Mouse (Mus musculus) neural tube, embryonic 13.5 days (tissue): Measurements from ENCODE around the gene Ifitm1. TPM values are rescaled to one million over a fixed set of nuclear protein-coding genes. Genes with fewer than 3 reads are reported as not detected.

Experiments
- ATAC-seq: fragments of 200-750 bp; cut with Nextera tagmentation; 2 replicates; pipeline ENCODE4 v1.8.0; 2017; ENCODE audit warnings: low read depth, mild to moderate bottlenecking, moderate TSS enrichment, moderate library complexity
- H3K27ac ChIP-seq: fragments of 300-500 bp; sonication (generic); replicated peaks from 2 replicates; pipeline ENCODE4 v1.5.1; 2015; ENCODE audit warnings: moderate library complexity, mild to moderate bottlenecking, inconsistent platforms
- H3K27me3 ChIP-seq: fragments of 300-500 bp; sonication (generic); 2 replicates; pipeline ENCODE4 v1.6.1; 2015; ENCODE audit warnings: mild to moderate bottlenecking, inconsistent platforms
- H3K36me3 ChIP-seq: fragments of 300-500 bp; sonication (generic); 2 replicates; pipeline ENCODE4 v1.6.1; 2015; ENCODE audit warnings: mild to moderate bottlenecking, inconsistent platforms
- H3K4me1 ChIP-seq: fragments of 300-500 bp; sonication (generic); replicated peaks from 2 replicates; pipeline ENCODE4 v1.6.1; 2015; ENCODE audit warnings: inconsistent platforms
- H3K4me2 ChIP-seq: fragments of 300-500 bp; sonication (generic); 2 replicates; pipeline ENCODE4 v1.6.1; 2015; ENCODE audit warnings: inconsistent platforms, mild to moderate bottlenecking, moderate library complexity
- H3K4me3 ChIP-seq: fragments of 300-500 bp; sonication (generic); 2 replicates; pipeline ENCODE4 v1.5.1; 2015; ENCODE audit warnings: mild to moderate bottlenecking, inconsistent platforms
- H3K9ac ChIP-seq: fragments of 300-500 bp; sonication (generic); 2 replicates; pipeline ENCODE4 v1.6.1; 2015; ENCODE audit warnings: moderate library complexity, mild to moderate bottlenecking, inconsistent platforms
- H3K9me3 ChIP-seq: fragments of 300-500 bp; sonication (generic); 2 replicates; pipeline ENCODE4 v1.6.1; 2016; ENCODE audit warnings: inconsistent platforms
- WGBS: fragments of 180-500 bp; shearing (Covaris S2); methylation state at CpG from one replicate; pipeline ENCODE4 v1.1.7; 2015; 5-methylcytosine and 5-hydroxymethylcytosine counted together
- polyA plus RNA-seq: library from polyadenylated mRNA; unstranded; fragments of >200 nt; fragmentation: Nextera tagmentation; extraction: Ambion mirVana; gene quantifications from 2 replicates; pipeline ENCODE4 v1.2.1, GENCODE M21; 2015

Ifitm1 gene
- polyA plus RNA-seq, 1 experiment from 2014 or later, result 20.3 TPM

- Histone ChIP-seq H3K4me2 (no peak overlapping the region), H3K9ac (no peak overlapping the region), H3K4me1 (no peaks in the 10 kb centered on the region), H3K4me3 (no peak overlapping the region), H3K36me3 (no peaks in the 10 kb centered on the region), H3K27ac (no peak overlapping the region), H3K27me3 (no peaks in the 10 kb centered on the region), H3K9me3 (no peaks in the 10 kb centered on the region)
- WGBS, result 78% methylated on average over 4 of the region's 4 CpGs
- no peak for ATAC-seq
These were observed 22.0 kb downstream of the Ifitm1 start for GRCm38 (mm10) chr7:140989022-140989421.

GRCm38 (mm10) chr7:140990185-140990584, 23.2 kb downstream of the Ifitm1 start:
- H3K36me3 ChIP-seq, result no peaks in the 10 kb centered on the region
- H3K27ac ChIP-seq, result no peak overlapping the region
- WGBS, result 79% methylated on average over 6 of the region's 6 CpGs
- no peaks in the 10 kb centered on the region for H3K9me3 ChIP-seq
- H3K27me3 ChIP-seq, result no peaks in the 10 kb centered on the region
- no peak overlapping the region for H3K4me3 ChIP-seq
- no peak overlapping the region for H3K9ac ChIP-seq
- H3K4me2 ChIP-seq, result no peak overlapping the region
- no peaks in the 10 kb centered on the region for H3K4me1 ChIP-seq
- no peak for ATAC-seq

- Histone ChIP-seq H3K9ac (no peak overlapping the region), H3K4me3 (no peak overlapping the region), H3K9me3 (no peaks in the 10 kb centered on the region), H3K4me2 (no peak overlapping the region), H3K27me3 (no peaks in the 10 kb centered on the region), H3K27ac (no peak overlapping the region), H3K36me3 (no peaks in the 10 kb centered on the region), H3K4me1 (no peaks in the 10 kb centered on the region)
- WGBS, result 81% methylated on average over 5 of the region's 5 CpGs
- no peak for ATAC-seq
These were observed 23.6 kb downstream of the Ifitm1 start for GRCm38 (mm10) chr7:140990622-140991021.

GRCm38 (mm10) chr7:140991117-140991689, 24.2 kb downstream of the Ifitm1 start:
- 84% methylated on average over 14 of the region's 14 CpGs for WGBS
- H3K27me3 ChIP-seq, result no peaks in the 10 kb centered on the region
- no peaks in the 10 kb centered on the region for H3K36me3 ChIP-seq
- no peak overlapping the region for H3K9ac ChIP-seq
- H3K27ac ChIP-seq, result no peak overlapping the region
- H3K4me3 ChIP-seq, result no peak overlapping the region
- no peak for ATAC-seq
- H3K9me3 ChIP-seq, result no peaks in the 10 kb centered on the region
- H3K4me2 ChIP-seq, result no peak overlapping the region
- no peaks in the 10 kb centered on the region for H3K4me1 ChIP-seq

- H3K9me3 ChIP-seq, result no peaks in the 10 kb centered on the region
- no peaks in the 10 kb centered on the region for H3K36me3 ChIP-seq
- no peaks in the 10 kb centered on the region for H3K4me1 ChIP-seq
- H3K27ac ChIP-seq, result no peak overlapping the region
- no peak overlapping the region for H3K9ac ChIP-seq
- H3K4me3 ChIP-seq, result no peak overlapping the region
- no peaks in the 10 kb centered on the region for H3K27me3 ChIP-seq
- H3K4me2 ChIP-seq, result no peak overlapping the region
- 58% methylated on average over 1 of the region's 1 CpGs for WGBS
- no peak for ATAC-seq
These were observed 30.8 kb downstream of the Ifitm1 start for GRCm38 (mm10) chr7:140997817-140998216.

GRCm38 (mm10) chr7:140998853-140999700, 32.1 kb downstream of the Ifitm1 start:
- no peak overlapping the region for H3K4me3 ChIP-seq
- H3K36me3 ChIP-seq, result no peaks in the 10 kb centered on the region
- 91% methylated on average over 11 of the region's 11 CpGs for WGBS
- H3K4me2 ChIP-seq, result no peak overlapping the region
- H3K27ac ChIP-seq, result no peak overlapping the region
- no peak for ATAC-seq
- H3K9ac ChIP-seq, result no peak overlapping the region
- H3K4me1 ChIP-seq, result no peaks in the 10 kb centered on the region
- H3K27me3 ChIP-seq, result no peaks in the 10 kb centered on the region
- no peaks in the 10 kb centered on the region for H3K9me3 ChIP-seq

GRCm38 (mm10) chr7:141000881-141001708, 34.1 kb downstream of the Ifitm1 start:
- no peaks in the 10 kb centered on the region for H3K4me1 ChIP-seq
- no peak overlapping the region for H3K4me3 ChIP-seq
- no peak overlapping the region for H3K4me2 ChIP-seq
- no peak overlapping the region for H3K9ac ChIP-seq
- ATAC-seq, result no peak
- H3K36me3 ChIP-seq, result no peaks in the 10 kb centered on the region
- H3K9me3 ChIP-seq, result no peaks in the 10 kb centered on the region
- WGBS, result 73% methylated on average over 15 of the region's 15 CpGs
- no peaks in the 10 kb centered on the region for H3K27me3 ChIP-seq
- no peak overlapping the region for H3K27ac ChIP-seq

GRCm38 (mm10) chr7:141003248-141004010, 36.4 kb downstream of the Ifitm1 start:
- WGBS, result 86% methylated on average over 5 of the region's 5 CpGs
- Histone ChIP-seq H3K36me3 (no peaks in the 10 kb centered on the region), H3K4me2 (no peak overlapping the region), H3K9me3 (no peaks in the 10 kb centered on the region), H3K27ac (no peak overlapping the region), H3K4me3 (no peak overlapping the region), H3K4me1 (0 out of 2 replicates have a peak, but pooled peaks cover 2% of the 10 kb centered on the region), H3K9ac (no peak overlapping the region), H3K27me3 (no peaks in the 10 kb centered on the region)
- no peak for ATAC-seq

- 93% methylated on average over 6 of the region's 6 CpGs for WGBS
- Histone ChIP-seq H3K27ac (no peak overlapping the region), H3K9ac (no peak overlapping the region), H3K4me3 (no peak overlapping the region), H3K9me3 (no peaks in the 10 kb centered on the region), H3K4me2 (no peak overlapping the region), H3K4me1 (peaks cover 18% of the 10 kb centered on the region; the same call in 1 of the 2 replicates), H3K36me3 (no peaks in the 10 kb centered on the region), H3K27me3 (no peaks in the 10 kb centered on the region)
- ATAC-seq, result no peak
These were observed 39.4 kb downstream of the Ifitm1 start for GRCm38 (mm10) chr7:141006446-141006845.

GRCm38 (mm10) chr7:141006914-141007313, 39.9 kb downstream of the Ifitm1 start:
- Histone ChIP-seq H3K27me3 (no peaks in the 10 kb centered on the region), H3K27ac (no peak overlapping the region), H3K9ac (no peak overlapping the region), H3K36me3 (no peaks in the 10 kb centered on the region), H3K4me1 (peaks cover 18% of the 10 kb centered on the region; the same call in 1 of the 2 replicates), H3K9me3 (no peaks in the 10 kb centered on the region), H3K4me3 (no peak overlapping the region), H3K4me2 (no peak overlapping the region)
- 72% methylated on average over 5 of the region's 5 CpGs for WGBS
- no peak for ATAC-seq

- H3K36me3 ChIP-seq, result no peaks in the 10 kb centered on the region
- 5% methylated on average over 7 of the region's 7 CpGs for WGBS
- H3K27ac ChIP-seq, result no peak overlapping the region
- no peak overlapping the region for H3K9ac ChIP-seq
- ATAC-seq, result no peak
- H3K4me3 ChIP-seq, result no peak overlapping the region
- peaks cover 18% of the 10 kb centered on the region; the same call in 1 of the 2 replicates for H3K4me1 ChIP-seq
- H3K27me3 ChIP-seq, result no peaks in the 10 kb centered on the region
- H3K4me2 ChIP-seq, result peak overlapping the region; percentile 39; the same call in 1 of the 2 replicates
- H3K9me3 ChIP-seq, result no peaks in the 10 kb centered on the region
These were observed 41.3 kb downstream of the Ifitm1 start for GRCm38 (mm10) chr7:141008312-141008761.
